Mouse (Mus musculus): ENCODE results near the gene Lyrm9. TPM values are rescaled to one million over a fixed set of nuclear protein-coding genes. Genes with fewer than 3 reads are reported as not detected.
A peak's percentile ranks its signal among the peaks of the same experiment; 100 is the strongest.

The Lyrm9 gene
- total RNA-seq, 2 experiments from 2014 or later: 6.0 to 8.1 TPM

DNA sequence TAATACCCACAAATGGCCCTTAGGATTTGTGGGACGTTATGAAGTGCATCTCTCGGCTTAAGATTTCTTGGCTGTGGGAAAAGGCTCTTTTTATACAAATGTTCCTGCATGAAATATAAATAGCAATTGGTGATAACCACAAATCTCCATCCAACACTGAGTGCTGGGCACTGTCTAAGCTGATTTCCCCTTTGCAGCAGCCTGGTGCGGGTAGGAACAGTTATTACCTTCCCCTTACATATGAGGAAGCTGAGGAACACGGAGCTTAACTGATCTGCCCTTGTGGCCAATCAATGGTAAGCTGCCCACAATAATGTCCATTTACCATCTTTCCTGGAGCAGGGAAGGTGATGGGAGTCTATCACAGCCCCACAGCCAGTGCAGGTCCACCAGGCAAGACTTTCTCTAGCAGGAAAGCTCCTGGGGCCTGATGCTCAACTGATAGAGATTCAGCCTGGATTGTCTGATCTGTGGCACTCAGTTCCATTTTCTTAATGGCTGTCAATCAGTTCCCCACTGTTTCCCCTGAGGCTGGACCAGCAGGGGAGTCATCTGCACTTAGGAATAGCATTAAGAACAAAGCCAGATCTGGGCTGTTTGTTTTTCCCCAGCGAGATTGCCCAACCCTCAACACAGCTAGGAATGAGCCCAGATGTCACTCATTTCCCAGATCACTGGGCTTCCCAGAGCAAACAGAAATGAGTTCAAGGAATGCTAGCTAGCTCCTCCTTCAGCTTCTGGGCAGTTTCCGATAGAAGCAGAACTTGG lies 18.9 kb upstream of the Lyrm9 start:
- ATAC-seq (replicated peaks; ENCODE audit: low FRiP score, poor library complexity, severe bottlenecking): no peak

DNA sequence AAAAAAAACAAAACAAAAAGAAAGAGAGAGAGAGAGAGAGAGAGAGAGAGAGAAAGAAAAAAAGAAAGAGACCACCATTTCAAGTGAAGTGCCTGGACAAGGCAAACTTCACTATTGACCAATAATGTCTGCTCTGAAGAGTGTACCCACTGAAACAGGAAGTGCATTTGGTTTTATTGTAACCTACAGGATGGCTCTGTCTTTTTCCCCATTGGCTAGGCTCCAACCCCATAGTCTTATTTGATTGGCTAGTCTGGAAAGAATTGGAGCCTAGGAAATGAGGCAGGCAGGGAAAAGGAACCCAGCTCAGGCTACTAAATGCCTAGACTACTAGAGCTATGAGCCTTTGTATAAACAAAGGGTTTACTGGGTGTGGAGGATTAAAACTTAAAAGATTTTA lies 17.0 kb upstream of the Lyrm9 start:
- no peak for ATAC-seq (replicated peaks; ENCODE audit: low FRiP score, poor library complexity, severe bottlenecking)

DNA sequence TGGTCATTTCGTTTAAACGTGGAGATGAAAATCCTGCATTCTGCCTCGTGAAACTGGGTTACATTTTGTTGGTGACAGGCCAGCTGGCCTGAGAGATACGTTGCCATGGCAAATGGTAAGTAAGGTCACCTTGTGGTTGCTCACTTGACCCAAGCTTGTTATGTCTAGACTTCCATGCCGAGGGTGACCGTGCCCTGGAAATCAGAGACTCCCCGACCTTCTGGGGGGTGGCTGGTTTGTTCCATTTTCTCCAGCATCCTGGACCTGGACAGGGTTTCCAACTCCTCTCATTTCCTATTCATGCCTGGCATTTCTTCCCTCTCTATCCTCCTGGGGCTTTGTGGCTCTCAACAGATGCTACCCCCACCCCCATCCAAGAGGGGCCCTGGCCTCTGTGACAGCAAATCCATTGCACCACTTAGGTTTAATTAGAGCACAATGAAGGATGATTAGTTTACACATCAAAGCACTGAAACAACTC lies 11.9 kb upstream of the Lyrm9 start:
- no peak for ATAC-seq (replicated peaks; ENCODE audit: low FRiP score, poor library complexity, severe bottlenecking)

DNA sequence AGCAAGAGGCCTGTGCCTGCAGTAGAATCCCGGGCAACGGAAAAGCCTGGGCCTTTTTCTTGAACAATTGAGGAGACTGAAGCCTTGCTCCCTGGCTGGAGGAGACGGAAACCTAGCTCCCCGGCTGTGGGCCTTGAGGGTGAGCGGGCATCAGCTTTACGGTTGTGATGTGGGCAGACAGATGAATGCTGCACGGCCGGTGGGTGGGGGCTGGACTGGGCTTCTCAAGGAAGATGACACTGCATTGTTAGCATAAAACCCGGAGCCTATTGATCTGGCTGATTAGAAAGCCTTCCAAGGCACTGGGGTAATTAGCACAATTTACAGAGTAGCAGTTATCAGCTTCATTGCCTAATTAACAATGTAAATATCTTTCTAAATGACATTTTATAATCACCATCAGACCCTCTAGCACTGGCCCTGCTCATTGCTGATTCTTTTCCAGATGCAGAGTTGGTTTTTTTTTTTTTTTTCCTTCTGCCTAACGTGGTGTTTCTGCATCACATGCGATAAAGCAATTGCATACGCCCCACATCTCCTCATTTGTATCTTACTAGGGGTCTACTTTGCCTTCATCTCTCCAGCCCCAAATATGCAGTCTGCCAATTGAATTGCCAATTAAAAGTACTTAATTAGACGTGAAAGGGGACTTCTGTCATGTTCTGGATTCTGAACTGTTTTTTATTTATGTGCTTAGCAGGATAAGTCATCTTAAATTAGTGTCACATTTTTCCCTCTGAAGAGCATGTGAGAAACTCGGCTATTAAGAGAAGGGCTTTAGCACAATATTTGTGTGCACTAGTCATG lies 10.2 kb upstream of the Lyrm9 start:
- ATAC-seq (replicated peaks; ENCODE audit: low FRiP score, poor library complexity, severe bottlenecking): no peak

DNA sequence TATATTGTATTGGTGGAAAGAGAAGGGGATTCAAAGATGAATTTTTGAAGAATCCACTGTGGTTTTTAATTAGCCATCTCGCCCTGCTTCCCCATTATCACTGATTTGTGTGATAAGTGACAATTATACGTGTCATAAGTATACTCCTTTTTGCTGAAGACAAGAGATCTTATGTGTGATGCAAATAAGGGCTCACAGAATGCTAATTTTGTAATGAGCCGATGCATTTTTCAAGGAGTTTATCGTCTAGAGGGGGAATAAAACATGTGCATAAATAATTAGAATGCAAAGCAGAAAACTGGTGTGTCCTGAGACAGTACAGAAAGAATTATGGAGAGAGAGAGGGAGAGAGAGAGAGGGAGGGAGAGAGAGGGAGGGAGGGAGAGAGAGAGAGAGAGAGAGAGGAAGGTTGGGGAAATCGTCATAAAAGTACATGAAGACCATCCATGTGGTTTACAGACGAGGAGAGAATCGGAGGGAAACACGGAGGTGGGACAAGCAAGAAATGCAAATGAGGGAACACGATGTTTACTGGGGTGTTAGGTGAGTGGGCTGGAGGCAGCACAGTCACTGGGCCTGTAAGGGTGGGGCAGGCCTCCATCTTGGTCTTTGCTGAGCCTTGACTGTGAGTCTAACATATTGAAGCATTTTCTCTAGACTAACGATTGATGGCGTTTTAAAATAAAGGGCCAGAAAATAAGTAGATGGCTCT lies 8.9 kb upstream of the Lyrm9 start:
- ATAC-seq (replicated peaks; ENCODE audit: low FRiP score, poor library complexity, severe bottlenecking): no peak

DNA sequence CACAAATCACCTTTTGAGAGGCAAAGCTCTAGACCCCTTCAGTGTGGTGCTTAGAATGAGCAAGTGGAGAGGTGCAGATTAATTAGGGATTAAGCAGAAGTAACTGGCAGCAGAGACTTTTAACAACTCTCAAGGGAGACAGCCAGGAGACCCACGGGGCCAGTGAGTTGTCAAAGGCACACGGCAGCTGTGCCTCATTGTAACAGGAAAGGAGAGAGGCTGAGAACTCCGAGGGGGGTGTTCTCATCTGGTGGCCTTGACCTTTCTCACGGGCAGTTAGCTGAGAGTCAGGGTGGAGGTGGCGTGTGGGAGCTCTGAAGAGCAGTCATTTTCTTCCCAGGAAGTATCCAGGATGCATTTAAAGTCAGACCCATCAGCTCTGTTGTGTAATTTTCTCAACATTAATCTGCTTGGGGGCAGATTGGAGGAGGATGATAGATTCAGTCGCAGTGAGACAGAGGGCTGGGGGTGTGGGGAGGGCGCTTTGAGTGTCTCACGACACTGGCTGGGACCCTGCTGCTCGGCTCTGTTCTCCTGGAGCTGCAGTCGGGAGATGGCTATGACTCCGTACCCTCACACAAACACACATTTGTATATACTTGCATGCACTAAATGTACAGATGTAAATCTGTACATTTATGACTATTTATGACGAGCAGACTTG lies 5.9 kb upstream of the Lyrm9 start:
- ATAC-seq (replicated peaks; ENCODE audit: low FRiP score, poor library complexity, severe bottlenecking): no peak

DNA sequence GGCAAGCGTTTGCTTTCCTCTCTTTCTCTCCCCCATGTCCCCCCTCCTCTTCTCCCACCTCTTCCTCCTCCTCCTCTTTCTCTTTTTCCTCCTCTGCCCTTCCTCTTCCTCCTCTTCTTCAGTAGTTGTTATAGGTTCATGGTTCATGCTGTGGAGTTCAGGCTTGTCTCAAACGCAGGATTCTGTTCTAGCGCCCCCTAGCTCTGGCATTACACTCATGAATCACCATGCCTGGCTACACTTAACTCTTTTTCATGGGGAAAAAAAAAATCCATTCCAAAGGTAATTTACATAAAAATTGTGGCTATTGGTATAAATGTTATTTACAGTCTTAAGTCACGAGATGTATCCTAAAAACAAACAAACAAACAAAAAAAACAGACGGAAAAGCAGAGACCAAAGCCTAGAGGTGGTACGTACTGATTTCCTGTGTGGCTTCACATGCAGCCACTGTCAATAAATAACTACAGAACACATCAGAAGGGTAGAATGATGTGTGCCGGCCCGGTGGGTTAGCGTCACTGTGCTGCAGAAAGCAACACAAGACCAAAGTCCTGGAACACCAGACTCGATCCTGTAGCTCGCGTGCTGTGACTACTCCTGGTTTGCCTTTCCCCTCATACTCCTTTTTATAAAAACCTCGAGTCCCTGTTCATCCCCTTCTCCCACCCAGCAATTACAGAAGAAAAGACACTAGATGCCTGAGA lies 3.4 kb upstream of the Lyrm9 start:
- ATAC-seq (replicated peaks; ENCODE audit: low FRiP score, poor library complexity, severe bottlenecking): no peak

DNA sequence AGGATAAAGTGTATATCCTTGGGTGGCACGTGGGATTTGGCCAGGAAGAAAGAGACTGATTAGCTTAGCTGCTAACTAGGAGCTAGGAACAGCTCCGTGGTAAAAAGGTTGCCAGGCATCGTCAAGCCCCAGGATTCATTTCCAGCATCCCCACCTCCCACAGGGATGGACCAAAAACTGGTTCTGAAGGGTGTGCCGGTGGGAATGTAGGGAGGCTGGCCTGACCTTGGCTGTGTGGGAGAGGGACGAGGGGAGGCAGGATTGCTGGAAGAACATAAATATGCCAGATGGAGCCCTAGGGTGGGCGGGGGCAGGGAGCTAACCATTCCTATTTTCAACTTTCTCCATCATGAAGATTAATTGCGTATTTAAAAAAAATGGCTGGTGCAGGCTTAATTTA lies 1.2 kb downstream of the Lyrm9 start:
- no peak for ATAC-seq (replicated peaks; ENCODE audit: low FRiP score, poor library complexity, severe bottlenecking)

DNA sequence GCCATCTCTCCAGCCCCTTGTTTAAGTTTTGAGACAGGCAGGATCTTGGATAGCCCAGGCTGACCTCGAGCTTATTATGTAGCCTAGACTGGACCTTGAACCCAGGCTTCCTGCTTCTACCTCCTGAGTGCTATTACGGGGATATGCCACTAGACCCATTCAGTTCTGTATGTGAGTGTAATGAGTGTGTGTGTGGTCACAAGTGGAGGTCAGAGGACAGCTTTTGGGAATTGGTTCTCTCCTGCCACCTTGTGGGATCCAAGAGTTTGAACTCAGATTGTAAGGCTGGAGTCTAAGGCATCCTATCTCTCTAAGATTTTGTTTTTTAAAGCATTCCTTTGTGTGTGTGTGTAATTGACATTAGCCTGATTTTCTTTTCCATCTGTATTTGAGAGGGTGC lies 2.0 kb downstream of the Lyrm9 start:
- no peak for ATAC-seq (replicated peaks; ENCODE audit: low FRiP score, poor library complexity, severe bottlenecking)

DNA sequence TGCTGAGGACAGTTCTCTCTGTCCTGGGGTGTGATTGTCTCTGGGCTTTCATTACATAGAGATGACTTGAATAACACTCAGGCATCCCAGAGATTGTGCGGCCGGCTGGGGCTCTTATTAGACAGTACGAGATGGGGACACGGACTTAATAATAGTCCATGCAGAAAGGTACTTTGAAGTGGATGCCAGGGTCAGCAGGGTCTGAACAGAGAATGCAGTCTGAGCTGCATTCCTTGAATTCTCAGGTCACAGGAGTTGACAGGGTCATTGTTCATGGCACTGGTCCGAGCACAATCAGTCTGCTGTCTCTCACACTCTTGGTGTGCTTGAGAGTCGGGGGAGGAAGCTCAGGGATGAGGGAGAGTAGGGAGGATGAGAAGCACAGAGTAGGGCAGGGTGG lies 3.0 kb downstream of the Lyrm9 start:
- no peak for ATAC-seq (replicated peaks; ENCODE audit: low FRiP score, poor library complexity, severe bottlenecking)

DNA sequence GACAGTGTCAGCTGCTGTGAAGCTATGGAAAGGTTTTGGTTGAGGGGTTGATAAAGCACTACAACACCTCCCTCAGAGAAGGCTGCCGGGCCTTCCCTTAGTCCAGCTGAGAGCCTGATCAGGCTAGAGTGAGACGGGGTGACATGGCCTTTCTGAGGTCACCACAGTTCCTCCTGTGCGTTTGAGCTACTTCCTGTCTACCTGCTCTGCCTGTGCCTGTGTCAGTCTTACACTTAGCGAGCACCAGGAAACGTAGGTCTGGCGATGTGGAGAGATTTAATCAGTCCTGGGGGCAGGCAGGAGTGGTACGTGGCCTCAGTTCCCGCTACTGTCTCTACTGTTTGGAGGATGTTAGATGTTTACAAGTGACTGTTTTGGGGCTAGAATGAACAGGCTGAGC lies 3.8 kb downstream of the Lyrm9 start:
- no peak for ATAC-seq (replicated peaks; ENCODE audit: low FRiP score, poor library complexity, severe bottlenecking)

DNA sequence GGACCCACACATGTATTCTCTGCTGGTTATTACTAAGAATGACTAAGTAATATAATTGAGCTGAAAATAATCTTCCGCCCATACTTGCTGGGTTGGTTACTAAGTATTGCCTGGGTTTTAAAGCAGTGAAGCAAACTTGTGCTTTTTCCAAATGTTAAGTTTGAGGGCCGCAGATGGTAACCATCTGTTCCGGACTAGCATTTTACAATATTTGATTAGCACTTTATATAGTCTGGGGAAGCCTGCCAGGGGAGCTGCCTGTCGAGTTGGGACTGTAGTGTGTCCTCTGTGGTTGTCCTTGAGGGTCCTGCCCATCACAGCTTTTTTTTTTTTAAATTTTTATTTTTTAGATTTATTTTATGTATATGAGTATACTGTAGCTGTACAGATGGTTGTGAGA lies 5.3 kb downstream of the Lyrm9 start:
- no peak for ATAC-seq (replicated peaks; ENCODE audit: low FRiP score, poor library complexity, severe bottlenecking)

DNA sequence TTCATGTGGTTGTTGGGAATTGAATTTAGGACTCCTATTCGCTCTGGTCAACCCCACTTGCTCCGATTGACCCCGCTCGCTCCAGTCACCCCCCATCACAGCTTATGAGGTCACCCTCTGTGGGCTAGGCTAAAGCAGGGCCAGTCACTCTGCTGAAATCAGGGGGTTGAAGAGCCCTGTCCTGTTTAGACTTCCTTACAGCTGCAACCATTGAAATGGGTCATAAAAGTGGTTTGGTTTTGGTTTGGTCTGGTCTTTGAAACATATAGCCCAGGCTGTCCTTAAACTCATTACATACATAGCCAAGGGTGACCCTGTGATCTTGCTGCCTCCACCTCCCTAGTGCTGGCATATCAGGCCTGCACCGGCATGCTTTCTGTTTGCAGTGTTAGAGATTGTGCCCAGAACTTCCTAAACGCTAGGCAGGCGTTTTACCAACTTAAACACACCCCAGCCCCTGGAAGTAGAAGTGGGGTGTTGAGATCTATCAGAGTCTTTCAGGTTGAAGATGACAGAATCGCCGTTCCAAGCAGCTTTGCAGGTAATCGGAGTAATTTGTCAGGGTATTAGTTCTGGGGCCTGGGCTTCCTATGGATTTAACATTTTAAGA lies 5.8 kb downstream of the Lyrm9 start:
- ATAC-seq (replicated peaks; ENCODE audit: low FRiP score, poor library complexity, severe bottlenecking): peak; percentile 64

DNA sequence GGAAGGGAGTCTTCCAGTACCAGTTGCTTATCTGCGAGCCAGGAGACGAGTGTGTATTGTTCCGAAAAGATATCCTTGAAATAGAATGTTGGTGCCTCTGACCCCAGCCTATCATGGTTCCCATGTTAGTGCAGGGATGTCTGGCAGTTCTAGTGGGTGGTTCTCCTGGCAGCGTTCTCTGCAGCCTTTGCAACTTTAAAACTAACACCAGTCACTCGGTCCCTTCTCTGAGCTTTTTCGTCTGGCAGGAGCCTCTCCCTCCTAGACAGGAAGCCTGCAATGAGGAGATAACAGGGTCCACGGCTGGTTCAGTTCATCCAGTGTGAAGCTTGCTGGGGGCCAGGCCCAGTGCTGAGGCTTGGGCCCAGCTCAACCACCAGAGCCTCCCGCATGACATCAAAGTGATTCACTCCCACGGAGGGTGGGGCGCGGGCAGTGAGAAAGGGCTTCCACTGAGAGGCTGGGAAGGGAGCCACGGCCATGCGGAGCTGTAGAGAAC lies 6.5 kb downstream of the Lyrm9 start:
- ATAC-seq (replicated peaks; ENCODE audit: low FRiP score, poor library complexity, severe bottlenecking): peak; percentile 92

DNA sequence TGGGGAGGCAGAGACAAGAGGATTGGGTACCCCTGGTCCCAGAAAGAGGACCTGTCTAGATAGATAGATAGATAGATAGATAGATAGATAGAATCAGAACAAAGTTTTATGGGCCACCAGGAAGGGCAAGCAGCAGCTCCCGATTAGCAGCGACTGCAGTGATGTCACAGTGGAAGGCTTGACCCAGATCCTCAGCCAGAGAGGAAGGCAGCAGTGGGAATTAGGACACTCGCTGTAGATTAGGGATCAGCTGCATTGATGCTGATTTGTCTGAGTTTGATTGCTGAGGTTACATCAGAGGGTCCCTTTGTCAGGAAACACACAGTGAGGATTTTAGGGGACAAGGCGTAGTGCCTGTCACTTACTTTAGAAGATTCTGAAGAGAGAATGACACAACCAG lies 10.1 kb downstream of the Lyrm9 start:
- ATAC-seq (replicated peaks; ENCODE audit: low FRiP score, poor library complexity, severe bottlenecking): no peak

DNA sequence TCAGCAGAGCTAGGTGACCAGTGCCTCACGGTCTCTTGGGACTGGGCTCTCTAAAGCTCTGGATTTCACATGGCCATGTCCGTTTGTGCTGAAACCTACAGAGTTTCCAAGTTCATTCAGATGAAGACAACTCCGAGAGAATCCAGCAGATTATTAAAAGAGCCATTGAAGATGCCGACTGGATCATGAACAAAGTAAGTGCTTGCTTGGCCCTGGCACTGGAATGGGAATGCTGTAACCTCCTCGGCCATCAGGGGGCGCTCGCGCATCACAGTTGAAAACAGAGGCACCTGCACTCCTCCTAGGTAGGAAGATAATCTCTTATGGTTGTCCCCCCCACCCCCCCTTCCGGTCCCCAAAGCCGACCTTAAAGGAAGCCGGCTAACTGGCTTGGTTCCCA lies 11.6 kb downstream of the Lyrm9 start:
- peak; percentile 60; the same call in 1 of the 2 replicates for ATAC-seq (replicated peaks; ENCODE audit: low FRiP score, poor library complexity, severe bottlenecking)

DNA sequence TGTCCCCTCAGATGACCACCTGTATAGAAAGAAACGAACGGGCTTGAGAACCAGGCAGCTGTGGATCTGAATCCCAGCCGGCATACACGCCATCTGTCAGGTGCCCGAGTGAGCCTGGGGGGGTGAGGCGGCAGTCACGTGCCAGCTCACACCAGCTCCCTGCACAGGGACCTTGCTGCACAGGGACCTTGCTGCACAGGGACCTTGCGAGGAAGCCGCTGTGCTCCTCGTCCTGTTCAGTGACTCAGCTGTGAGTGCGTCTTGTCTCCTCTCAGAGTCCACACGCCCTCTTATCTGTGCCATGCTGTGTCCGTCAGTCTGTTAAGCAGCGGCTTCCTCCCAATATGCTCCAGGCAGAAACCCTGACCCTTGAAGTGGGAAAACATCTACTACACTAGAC lies 13.1 kb downstream of the Lyrm9 start:
- ATAC-seq (replicated peaks; ENCODE audit: low FRiP score, poor library complexity, severe bottlenecking): peak; percentile 73

DNA sequence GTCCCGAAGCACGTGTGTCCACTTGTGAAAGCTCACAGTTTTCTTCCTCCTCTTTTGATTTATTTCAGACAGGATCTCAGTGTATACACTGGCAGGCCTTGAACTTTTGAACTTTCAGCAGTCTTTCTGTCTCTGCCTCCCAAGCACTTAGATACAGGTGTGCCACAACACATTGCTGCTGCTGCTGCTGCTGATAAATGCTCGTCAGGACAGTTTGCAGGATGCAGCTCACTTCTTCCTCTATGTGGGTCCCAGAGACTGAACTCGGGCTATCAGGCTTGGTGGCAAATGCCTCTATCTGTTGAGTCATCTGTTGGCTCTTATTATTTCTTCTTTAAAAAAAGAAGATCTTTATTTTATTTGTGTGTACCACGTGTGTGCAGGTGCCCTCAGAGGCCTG lies 13.8 kb downstream of the Lyrm9 start:
- ATAC-seq (replicated peaks; ENCODE audit: low FRiP score, poor library complexity, severe bottlenecking): no peak

DNA sequence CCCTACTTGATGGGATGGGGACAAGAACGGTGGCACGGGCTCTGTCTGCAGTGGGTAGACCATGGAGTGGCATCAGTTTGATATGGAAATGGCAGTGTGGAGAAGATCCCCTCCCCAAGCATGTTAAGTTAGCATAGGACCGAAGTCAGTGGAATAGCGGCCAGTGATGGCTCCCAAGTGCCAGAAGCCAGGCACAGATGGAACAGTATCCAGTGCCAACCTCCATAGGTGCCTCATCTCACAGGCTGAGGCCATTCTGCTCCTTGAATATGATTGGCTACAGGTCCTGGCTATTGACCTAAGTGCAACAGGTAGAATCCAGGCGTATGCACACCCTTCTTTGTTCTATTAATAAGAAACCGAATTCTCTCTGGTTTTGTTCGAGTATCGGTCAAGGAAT lies 15.6 kb downstream of the Lyrm9 start:
- ATAC-seq (replicated peaks; ENCODE audit: low FRiP score, poor library complexity, severe bottlenecking): no peak

Measured in erythroblast, adult 5-6 weeks (primary cell).